Mouse (Mus musculus): Measurements from ENCODE around the gene Spaar. TPM values are rescaled to one million over a fixed set of nuclear protein-coding genes. Genes with fewer than 3 reads are reported as not detected.

Gene Spaar
- polyA plus RNA-seq, 1 experiment: 0.15 TPM

- Histone ChIP-seq H3K27ac (ENCODE audit: insufficient read depth, low read length) (peak overlapping the region; percentile 61), H3K36me3 (ENCODE audit: control insufficient read depth, insufficient read depth, low read length) (no peaks in the 10 kb centered on the region), H3K27me3 (ENCODE audit: control insufficient read depth, insufficient read depth, low read length) (no peaks in the 10 kb centered on the region), H3K4me3 (ENCODE audit: extremely low read depth, insufficient read depth, insufficient read length) (no peak overlapping the region), H3K4me1 (ENCODE audit: control insufficient read depth, insufficient read depth, insufficient read length) (no peaks in the 10 kb centered on the region)
- DNase-seq (ENCODE audit: low read depth in 1 of 2, low spot score in 2 of 2): no peak
- TF ChIP-seq POLR2A (IDR thresholded peaks at IDR 0.05; ENCODE audit: low read depth, low read length) (no peak), CTCF (IDR thresholded peaks at IDR 0.05; ENCODE audit: extremely low read depth, insufficient read depth, insufficient read length, insufficient replicate concordance) (no peak)
- WGBS: 76% methylated on average over 7 of the region's 7 CpGs
These were observed 1.9 kb upstream of the Spaar start for GRCm38 (mm10) chr4:43727718-43728575.

- H3K4me3 ChIP-seq (ENCODE audit: extremely low read depth, insufficient read depth, insufficient read length): no peak overlapping the region
- 48% methylated on average over 5 of the region's 5 CpGs for WGBS
- DNase-seq (ENCODE audit: low read depth in 1 of 2, low spot score in 2 of 2): no peak
These were observed 1.3 kb upstream of the Spaar start for GRCm38 (mm10) chr4:43728576-43728954.

GRCm38 (mm10) chr4:43729126-43729525, 708 bp upstream of the Spaar start:
- WGBS: 64% methylated on average over 3 of the region's 3 CpGs

More at GRCm38 (mm10) chr4:43728576-43728954, 1.3 kb upstream of the Spaar start:
- Histone ChIP-seq H3K27ac (ENCODE audit: insufficient read depth, low read length) (peak overlapping the region; percentile 61), H3K27me3 (ENCODE audit: control insufficient read depth, insufficient read depth, low read length) (no peaks in the 10 kb centered on the region), H3K4me1 (ENCODE audit: control insufficient read depth, insufficient read depth, insufficient read length) (no peaks in the 10 kb centered on the region), H3K36me3 (ENCODE audit: control insufficient read depth, insufficient read depth, low read length) (no peaks in the 10 kb centered on the region)
- TF ChIP-seq POLR2A (IDR thresholded peaks at IDR 0.05; ENCODE audit: low read depth, low read length) (no peak), CTCF (IDR thresholded peaks at IDR 0.05; ENCODE audit: extremely low read depth, insufficient read depth, insufficient read length, insufficient replicate concordance) (no peak)

GRCm38 (mm10) chr4:43730750-43731297, 990 bp downstream of the Spaar start:
- WGBS: 81% methylated on average over 21 of the region's 21 CpGs
- no peak overlapping the region for H3K4me3 ChIP-seq (ENCODE audit: extremely low read depth, insufficient read depth, insufficient read length)
- no peaks in the 10 kb centered on the region for H3K27me3 ChIP-seq (ENCODE audit: control insufficient read depth, insufficient read depth, low read length)
- no peaks in the 10 kb centered on the region for H3K4me1 ChIP-seq (ENCODE audit: control insufficient read depth, insufficient read depth, insufficient read length)
- DNase-seq (ENCODE audit: low read depth in 1 of 2, low spot score in 2 of 2): no peak
- TF ChIP-seq CTCF (IDR thresholded peaks at IDR 0.05; ENCODE audit: extremely low read depth, insufficient read depth, insufficient read length, insufficient replicate concordance): no peak
- TF ChIP-seq POLR2A (IDR thresholded peaks at IDR 0.05; ENCODE audit: low read depth, low read length): no peak
- H3K27ac ChIP-seq (ENCODE audit: insufficient read depth, low read length): no peak overlapping the region
- no peaks in the 10 kb centered on the region for H3K36me3 ChIP-seq (ENCODE audit: control insufficient read depth, insufficient read depth, low read length)

More at GRCm38 (mm10) chr4:43729126-43729525, 708 bp upstream of the Spaar start:
- Histone ChIP-seq H3K36me3 (ENCODE audit: control insufficient read depth, insufficient read depth, low read length) (no peaks in the 10 kb centered on the region), H3K27me3 (ENCODE audit: control insufficient read depth, insufficient read depth, low read length) (no peaks in the 10 kb centered on the region), H3K27ac (ENCODE audit: insufficient read depth, low read length) (peak overlapping the region; percentile 60), H3K4me1 (ENCODE audit: control insufficient read depth, insufficient read depth, insufficient read length) (no peaks in the 10 kb centered on the region), H3K4me3 (ENCODE audit: extremely low read depth, insufficient read depth, insufficient read length) (no peak overlapping the region)
- DNase-seq (ENCODE audit: low read depth in 1 of 2, low spot score in 2 of 2): no peak
- no peak for TF ChIP-seq POLR2A (IDR thresholded peaks at IDR 0.05; ENCODE audit: low read depth, low read length)
- TF ChIP-seq CTCF (IDR thresholded peaks at IDR 0.05; ENCODE audit: extremely low read depth, insufficient read depth, insufficient read length, insufficient replicate concordance): no peak

GRCm38 (mm10) chr4:43732171-43732570, 2.3 kb downstream of the Spaar start:
- H3K27ac ChIP-seq (ENCODE audit: insufficient read depth, low read length): no peak overlapping the region

GRCm38 (mm10) chr4:43733186-43733585, 3.4 kb downstream of the Spaar start:
- TF ChIP-seq POLR2A (IDR thresholded peaks at IDR 0.05; ENCODE audit: low read depth, low read length): no peak
- TF ChIP-seq CTCF (IDR thresholded peaks at IDR 0.05; ENCODE audit: extremely low read depth, insufficient read depth, insufficient read length, insufficient replicate concordance): no peak
- Histone ChIP-seq H3K27ac (ENCODE audit: insufficient read depth, low read length) (no peak overlapping the region), H3K4me1 (ENCODE audit: control insufficient read depth, insufficient read depth, insufficient read length) (no peaks in the 10 kb centered on the region), H3K27me3 (ENCODE audit: control insufficient read depth, insufficient read depth, low read length) (no peaks in the 10 kb centered on the region), H3K36me3 (ENCODE audit: control insufficient read depth, insufficient read depth, low read length) (no peaks in the 10 kb centered on the region), H3K4me3 (ENCODE audit: extremely low read depth, insufficient read depth, insufficient read length) (no peak overlapping the region)
- DNase-seq (ENCODE audit: low read depth in 1 of 2, low spot score in 2 of 2): no peak
- WGBS: 93% methylated on average over 5 of the region's 5 CpGs

More at GRCm38 (mm10) chr4:43732171-43732570, 2.3 kb downstream of the Spaar start:
- no peak for DNase-seq (ENCODE audit: low read depth in 1 of 2, low spot score in 2 of 2)
- WGBS: 4% methylated on average over 1 of the region's 1 CpGs
- no peaks in the 10 kb centered on the region for H3K27me3 ChIP-seq (ENCODE audit: control insufficient read depth, insufficient read depth, low read length)
- TF ChIP-seq CTCF (IDR thresholded peaks at IDR 0.05; ENCODE audit: extremely low read depth, insufficient read depth, insufficient read length, insufficient replicate concordance) (no peak), POLR2A (IDR thresholded peaks at IDR 0.05; ENCODE audit: low read depth, low read length) (no peak)
- H3K36me3 ChIP-seq (ENCODE audit: control insufficient read depth, insufficient read depth, low read length): no peaks in the 10 kb centered on the region
- no peak overlapping the region for H3K4me3 ChIP-seq (ENCODE audit: extremely low read depth, insufficient read depth, insufficient read length)
- no peaks in the 10 kb centered on the region for H3K4me1 ChIP-seq (ENCODE audit: control insufficient read depth, insufficient read depth, insufficient read length)
